Mouse (Mus musculus): ENCODE data around the gene Krt88. TPM values are rescaled to one million over a fixed set of nuclear protein-coding genes. Genes with fewer than 3 reads are reported as not detected.

The Krt88 gene
- polyA plus RNA-seq (2015; fragmentation: Nextera tagmentation; extraction: Ambion mirVana), result 0.15 TPM in 1 of 2 replicates, not detected in the other

GRCm38 (mm10) chr15:101447444-101447843 is at the start of gene Krt88:
Krt88 (plus strand) TSS chr15:101447744.
- no peak for TF ChIP-seq EP300 (optimal IDR thresholded peaks at IDR 0.05)
- no peak for TF ChIP-seq CTCF (IDR thresholded peaks at IDR 0.05; ENCODE audit: low read depth)
- Histone ChIP-seq H3K9ac (ENCODE audit: low read length) (no peak within 1 kb of the TSS), H3K36me3 (ENCODE audit: control insufficient read depth, insufficient read depth, low read length) (no peaks in the 10 kb centered on the region), H3K27ac (replicated peaks) (no peak within 1 kb of the TSS), H3K4me2 (replicated peaks; ENCODE audit: low read depth) (no peak within 1 kb of the TSS), H3K27me3 (ENCODE audit: control insufficient read depth, insufficient read depth, low read length) (no peaks in the 10 kb centered on the region), H3K4me3 (ENCODE audit: low read depth, low read length) (no peak within 1 kb of the TSS), H3K4me1 (replicated peaks; ENCODE audit: control insufficient read depth, insufficient read depth) (no peaks in the 10 kb centered on the region), H3K9me3 (ENCODE audit: control insufficient read depth, low read length) (no peaks in the 10 kb centered on the region)
- WGBS, result 78% methylated on average over 2 of the region's 2 CpGs
- no peak for DNase-seq (ENCODE audit: low spot score)
- no peak for ATAC-seq (ENCODE audit: low FRiP score, low TSS enrichment)

- H3K9me3 ChIP-seq (ENCODE audit: control insufficient read depth, low read length), result no peaks in the 10 kb centered on the region
- no peak overlapping the region for H3K4me2 ChIP-seq (replicated peaks; ENCODE audit: low read depth)
- H3K36me3 ChIP-seq (ENCODE audit: control insufficient read depth, insufficient read depth, low read length), result no peaks in the 10 kb centered on the region
- H3K27me3 ChIP-seq (ENCODE audit: control insufficient read depth, insufficient read depth, low read length), result no peaks in the 10 kb centered on the region
- no peaks in the 10 kb centered on the region for H3K4me1 ChIP-seq (replicated peaks; ENCODE audit: control insufficient read depth, insufficient read depth)
- no peak overlapping the region for H3K9ac ChIP-seq (ENCODE audit: low read length)
- no peak for TF ChIP-seq CTCF (IDR thresholded peaks at IDR 0.05; ENCODE audit: low read depth)
- no peak for TF ChIP-seq EP300 (optimal IDR thresholded peaks at IDR 0.05)
- DNase-seq (ENCODE audit: low spot score) (no peak), ATAC-seq (ENCODE audit: low FRiP score, low TSS enrichment) (no peak)
- H3K4me3 ChIP-seq (ENCODE audit: low read depth, low read length), result no peak overlapping the region
- H3K27ac ChIP-seq (replicated peaks), result no peak overlapping the region
- WGBS, result 77% methylated on average over 8 of the region's 8 CpGs
These were observed 49.3 kb upstream of the Krt88 start for GRCm38 (mm10) chr15:101398269-101398668.

- Histone ChIP-seq H3K4me1 (replicated peaks; ENCODE audit: control insufficient read depth, insufficient read depth) (no peaks in the 10 kb centered on the region), H3K9me3 (ENCODE audit: control insufficient read depth, low read length) (no peaks in the 10 kb centered on the region), H3K27ac (replicated peaks) (peak within 1 kb of the TSS; percentile 77), H3K27me3 (ENCODE audit: control insufficient read depth, insufficient read depth, low read length) (no peaks in the 10 kb centered on the region), H3K9ac (ENCODE audit: low read length) (peak within 1 kb of the TSS; percentile 61), H3K4me3 (ENCODE audit: low read depth, low read length) (peak within 1 kb of the TSS; percentile 36), H3K4me2 (replicated peaks; ENCODE audit: low read depth) (peak within 1 kb of the TSS; percentile 56), H3K36me3 (ENCODE audit: control insufficient read depth, insufficient read depth, low read length) (no peaks in the 10 kb centered on the region)
- DNase-seq (ENCODE audit: low spot score) (peak; percentile 56), ATAC-seq (ENCODE audit: low FRiP score, low TSS enrichment) (peak; percentile 61)
- TF ChIP-seq EP300 (optimal IDR thresholded peaks at IDR 0.05), result no peak
- TF ChIP-seq CTCF (IDR thresholded peaks at IDR 0.05; ENCODE audit: low read depth), result no peak
- WGBS, result 32% methylated on average over 2 of the region's 2 CpGs
These were observed 36.8 kb upstream of the Krt88 start, which contains the start of gene Krt7 for GRCm38 (mm10) chr15:101410775-101411174. Krt7 (plus strand) TSS chr15:101411043.

- H3K27ac ChIP-seq (replicated peaks), result peak overlapping the region; percentile 77
- no peaks in the 10 kb centered on the region for H3K4me1 ChIP-seq (replicated peaks; ENCODE audit: control insufficient read depth, insufficient read depth)
- no peaks in the 10 kb centered on the region for H3K9me3 ChIP-seq (ENCODE audit: control insufficient read depth, low read length)
- H3K9ac ChIP-seq (ENCODE audit: low read length), result peak overlapping the region; percentile 61
- peak; percentile 82 for ATAC-seq (ENCODE audit: low FRiP score, low TSS enrichment)
- TF ChIP-seq CTCF (IDR thresholded peaks at IDR 0.05; ENCODE audit: low read depth) (no peak), EP300 (optimal IDR thresholded peaks at IDR 0.05) (no peak)
- peak overlapping the region; percentile 56 for H3K4me2 ChIP-seq (replicated peaks; ENCODE audit: low read depth)
- DNase-seq (ENCODE audit: low spot score), result peak; percentile 88
- no peaks in the 10 kb centered on the region for H3K36me3 ChIP-seq (ENCODE audit: control insufficient read depth, insufficient read depth, low read length)
- 25% methylated on average over 31 of the region's 31 CpGs for WGBS
- H3K4me3 ChIP-seq (ENCODE audit: low read depth, low read length), result peak overlapping the region; percentile 36
- no peaks in the 10 kb centered on the region for H3K27me3 ChIP-seq (ENCODE audit: control insufficient read depth, insufficient read depth, low read length)
These were observed 35.4 kb upstream of the Krt88 start for GRCm38 (mm10) chr15:101412188-101412587.

- Histone ChIP-seq H3K9me3 (ENCODE audit: control insufficient read depth, low read length) (no peaks in the 10 kb centered on the region), H3K4me1 (replicated peaks; ENCODE audit: control insufficient read depth, insufficient read depth) (no peaks in the 10 kb centered on the region), H3K4me2 (replicated peaks; ENCODE audit: low read depth) (peak overlapping the region; percentile 56), H3K27ac (replicated peaks) (peak overlapping the region; percentile 35; the same call in 1 of the 2 replicates), H3K9ac (ENCODE audit: low read length) (no peak overlapping the region), H3K27me3 (ENCODE audit: control insufficient read depth, insufficient read depth, low read length) (no peaks in the 10 kb centered on the region), H3K4me3 (ENCODE audit: low read depth, low read length) (no peak overlapping the region), H3K36me3 (ENCODE audit: control insufficient read depth, insufficient read depth, low read length) (no peaks in the 10 kb centered on the region)
- TF ChIP-seq CTCF (IDR thresholded peaks at IDR 0.05; ENCODE audit: low read depth), result peak; percentile 57
- no peak for TF ChIP-seq EP300 (optimal IDR thresholded peaks at IDR 0.05)
- peak; percentile 46 for DNase-seq (ENCODE audit: low spot score)
- 42% methylated on average over 7 of the region's 7 CpGs for WGBS
- ATAC-seq (ENCODE audit: low FRiP score, low TSS enrichment), result no peak
These were observed 33.5 kb upstream of the Krt88 start for GRCm38 (mm10) chr15:101413916-101414635.
